Mouse (Mus musculus) neural tube, embryonic 15.5 days (tissue): ENCODE results near the gene Zscan26. TPM values are rescaled to one million over a fixed set of nuclear protein-coding genes. Genes with fewer than 3 reads are reported as not detected.
A peak's percentile ranks its signal among the peaks of the same experiment; 100 is the strongest.
"Not testable (repeated sequence)": the region's sequence is repeated elsewhere in the genome, so short reads cannot be mapped to it uniquely, and the experiment has no call there.

Experiments used
- ATAC-seq: fragments of 200-750 bp; cut with Nextera tagmentation; 2 replicates; pipeline ENCODE4 v1.8.0; 2017; ENCODE audit warnings: mild to moderate bottlenecking, moderate TSS enrichment, moderate library complexity; ENCODE audit not compliant: low FRiP score
- H3K27ac ChIP-seq: fragments of 300-500 bp; sonication (generic); replicated peaks from 2 replicates; pipeline ENCODE4 v1.5.1; 2015; ENCODE audit warnings: mild to moderate bottlenecking, inconsistent platforms
- H3K27me3 ChIP-seq: fragments of 300-500 bp; sonication (generic); replicated peaks from 2 replicates; pipeline ENCODE4 v1.6.1; 2015; ENCODE audit warnings: inconsistent platforms
- H3K36me3 ChIP-seq: fragments of 300-500 bp; sonication (generic); 2 replicates; pipeline ENCODE4 v1.6.1; 2015; ENCODE audit warnings: inconsistent platforms
- H3K4me1 ChIP-seq: fragments of 300-500 bp; sonication (generic); 2 replicates; pipeline ENCODE4 v1.6.1; 2015; ENCODE audit warnings: inconsistent platforms
- H3K4me2 ChIP-seq: fragments of 300-500 bp; sonication (generic); 2 replicates; pipeline ENCODE4 v1.6.1; 2015; ENCODE audit warnings: inconsistent platforms, mild to moderate bottlenecking, moderate library complexity
- H3K4me3 ChIP-seq: fragments of 300-500 bp; sonication (generic); replicated peaks from 2 replicates; pipeline ENCODE4 v1.5.1; 2015; ENCODE audit warnings: mild to moderate bottlenecking, inconsistent platforms
- H3K9ac ChIP-seq: fragments of 300-500 bp; sonication (generic); replicated peaks from 2 replicates; pipeline ENCODE4 v1.6.1; 2015; ENCODE audit warnings: mild to moderate bottlenecking, inconsistent platforms
- H3K9me3 ChIP-seq: fragments of 300-500 bp; sonication (generic); replicated peaks from 2 replicates; pipeline ENCODE4 v1.6.1; 2016; ENCODE audit warnings: inconsistent platforms
- WGBS: fragments of 180-500 bp; shearing (Covaris S2); methylation state at CpG from one replicate; pipeline ENCODE4 v1.1.7; 2015; ENCODE audit warnings: mixed read lengths; 5-methylcytosine and 5-hydroxymethylcytosine counted together
- polyA plus RNA-seq: library from polyadenylated mRNA; unstranded; fragments of >200 nt; fragmentation: Nextera tagmentation; extraction: Ambion mirVana; gene quantifications from 2 replicates; pipeline ENCODE4 v1.2.1, GENCODE M21; 2015

Zscan26 gene
- polyA plus RNA-seq = 25.7 TPM in 2 replicates

- Histone ChIP-seq H3K4me2 (peak within 1 kb of the TSS; percentile 68), H3K4me1 (peaks cover 22% of the 10 kb centered on the region), H3K27me3 (peaks cover 8% of the 10 kb centered on the region; the same call in 1 of the 2 replicates), H3K36me3 (peaks cover 4% of the 10 kb centered on the region; the same call in 1 of the 2 replicates), H3K27ac (peak within 1 kb of the TSS; percentile 81), H3K9ac (peak within 1 kb of the TSS; percentile 71), H3K9me3 (no peaks in the 10 kb centered on the region), H3K4me3 (peak within 1 kb of the TSS; percentile 83)
- WGBS = under 1% methylated on average over 23 of the region's 23 CpGs
- ATAC-seq = peak; percentile 95
Measured at GRCm38 (mm10) chr13:21453449-21453848, at the start of gene Zscan26. Gene Zscan26 (minus strand): TSS chr13:21453730.

DNA sequence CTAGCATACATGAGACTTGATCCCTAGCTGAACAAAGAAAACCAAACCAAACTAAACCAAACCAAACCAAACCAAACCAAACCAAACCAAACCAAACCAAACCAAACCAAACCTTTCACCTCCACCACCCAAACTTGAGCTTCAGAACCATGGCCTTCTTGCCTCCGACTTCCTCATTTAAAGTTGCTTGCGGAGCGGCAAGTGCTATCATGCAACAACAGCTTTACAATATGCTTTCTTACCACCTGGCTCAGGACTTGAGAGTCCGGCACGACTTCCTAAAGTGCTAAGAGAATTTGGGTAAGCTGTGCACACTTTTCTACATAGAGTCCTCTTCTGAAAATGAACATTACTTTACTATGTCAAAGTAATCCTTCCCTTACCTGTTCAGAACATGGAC, 48.8 kb upstream of the Zscan26 start:
- H3K36me3 ChIP-seq = no peaks in the 10 kb centered on the region
- H3K4me1 ChIP-seq = 0 out of 2 replicates have a peak, but pooled peaks cover 4% of the 10 kb centered on the region
- H3K9ac ChIP-seq = no peak overlapping the region
- H3K4me2 ChIP-seq = no peak overlapping the region
- 89% methylated on average over 5 of the region's 5 CpGs for WGBS
- no peak for ATAC-seq
- H3K4me3 ChIP-seq = no peak overlapping the region
- H3K9me3 ChIP-seq = no peaks in the 10 kb centered on the region
- H3K27me3 ChIP-seq = no peaks in the 10 kb centered on the region
- no peak overlapping the region for H3K27ac ChIP-seq

DNA sequence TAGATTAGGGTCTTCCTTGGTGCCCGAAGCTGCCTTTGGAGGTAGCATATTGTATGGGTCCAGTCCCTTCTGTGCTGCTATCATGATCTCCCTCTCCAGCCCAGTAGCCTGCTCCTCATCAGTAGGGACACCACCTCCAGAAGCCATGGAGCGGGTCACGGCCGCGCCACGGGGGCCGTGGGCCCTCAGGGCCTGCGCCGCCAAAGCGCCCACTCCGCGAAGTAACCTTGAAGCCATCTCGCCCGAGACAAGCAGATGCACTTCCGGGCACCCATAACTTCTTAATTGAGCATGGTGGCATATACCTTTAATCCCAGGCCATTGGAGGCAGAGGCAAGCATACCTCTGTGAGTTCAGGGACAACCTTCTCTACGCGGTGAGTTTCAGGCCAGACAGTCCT, 47.7 kb upstream of the Zscan26 start, which contains the start of gene Gm11273:
Gene Gm11273, minus strand, starts transcription at position 237 of the 400 bp plus-strand sequence.
- H3K27ac ChIP-seq, H3K9ac ChIP-seq, H3K27me3 ChIP-seq, H3K36me3 ChIP-seq, H3K4me2 ChIP-seq, ATAC-seq, H3K4me1 ChIP-seq, H3K4me3 ChIP-seq, H3K9me3 ChIP-seq: not testable (repeated sequence)
- WGBS = 94% methylated on average over 17 of the region's 17 CpGs

GRCm38 (mm10) chr13:21495080-21495479, 41.5 kb upstream of the Zscan26 start, which contains the start of gene AK157302:
Gene AK157302 (plus strand): TSS chr13:21495223.
- Histone ChIP-seq H3K9ac (no peak within 1 kb of the TSS), H3K36me3 (no peaks in the 10 kb centered on the region), H3K4me2 (no peak within 1 kb of the TSS), H3K27me3 (no peaks in the 10 kb centered on the region), H3K27ac (no peak within 1 kb of the TSS), H3K4me3 (no peak within 1 kb of the TSS), H3K4me1 (no peaks in the 10 kb centered on the region), H3K9me3 (no peaks in the 10 kb centered on the region)
- WGBS = 93% methylated on average over 21 of the region's 21 CpGs
- no peak for ATAC-seq

GRCm38 (mm10) chr13:21492847-21493246, 39.3 kb upstream of the Zscan26 start:
- no peaks in the 10 kb centered on the region for H3K27me3 ChIP-seq
- no peaks in the 10 kb centered on the region for H3K9me3 ChIP-seq
- no peak overlapping the region for H3K9ac ChIP-seq
- no peaks in the 10 kb centered on the region for H3K4me1 ChIP-seq
- ATAC-seq = no peak
- no peak overlapping the region for H3K4me2 ChIP-seq
- no peak overlapping the region for H3K4me3 ChIP-seq
- 95% methylated on average over 5 of the region's 5 CpGs for WGBS
- 0 out of 2 replicates have a peak, but pooled peaks cover 2% of the 10 kb centered on the region for H3K36me3 ChIP-seq
- no peak overlapping the region for H3K27ac ChIP-seq

GRCm38 (mm10) chr13:21486881-21487280, 33.4 kb upstream of the Zscan26 start:
- H3K27ac ChIP-seq = no peak overlapping the region
- 89% methylated on average over 1 of the region's 1 CpGs for WGBS
- no peaks in the 10 kb centered on the region for H3K27me3 ChIP-seq

GRCm38 (mm10) chr13:21478759-21479670, 25.5 kb upstream of the Zscan26 start, which contains the start of the genes Zkscan4 and Gm10065:
Gene Zkscan4 (plus strand): TSS chr13:21478907.
Gene Gm10065 (minus strand): TSS chr13:21479441.
- peaks cover 18% of the 10 kb centered on the region for H3K4me1 ChIP-seq
- 3% methylated on average over 30 of the region's 31 CpGs for WGBS
- peak within 1 kb of the TSS; percentile 82 for H3K27ac ChIP-seq
- not testable (repeated sequence) for H3K9me3 ChIP-seq, H3K36me3 ChIP-seq, H3K27me3 ChIP-seq
- H3K4me2 ChIP-seq = peak within 1 kb of the TSS; percentile 64
- peak; percentile 95 for ATAC-seq
- peak within 1 kb of the TSS; percentile 55 for H3K4me3 ChIP-seq
- H3K9ac ChIP-seq = peak within 1 kb of the TSS; percentile 67

More at GRCm38 (mm10) chr13:21486881-21487280, 33.4 kb upstream of the Zscan26 start:
- H3K36me3 ChIP-seq = peaks cover 33% of the 10 kb centered on the region
- H3K4me2 ChIP-seq = no peak overlapping the region
- no peak overlapping the region for H3K9ac ChIP-seq
- ATAC-seq = no peak
- no peaks in the 10 kb centered on the region for H3K4me1 ChIP-seq
- H3K4me3 ChIP-seq = no peak overlapping the region
- H3K9me3 ChIP-seq = 0 out of 2 replicates have a peak, but pooled peaks cover 4% of the 10 kb centered on the region

DNA sequence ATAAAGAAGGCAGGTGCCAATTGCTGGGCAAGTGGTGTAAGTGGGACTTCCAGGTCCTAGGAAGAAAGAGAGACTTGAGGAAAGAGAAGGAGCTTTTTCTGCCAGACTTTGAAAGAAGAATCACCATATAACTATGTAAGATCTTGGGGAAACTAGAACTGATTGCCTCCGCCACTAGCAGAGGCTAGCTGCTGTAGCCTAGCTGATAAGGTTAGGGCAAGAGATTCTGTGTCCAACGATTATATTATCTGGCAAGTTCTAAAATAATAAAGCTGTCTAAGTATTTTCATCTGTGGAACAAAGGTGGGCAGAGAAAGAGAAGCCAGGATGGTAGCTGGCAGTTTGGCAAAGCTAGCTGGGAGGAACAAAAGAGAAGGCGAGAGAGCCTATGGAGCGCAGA, 18.9 kb upstream of the Zscan26 start:
- Histone ChIP-seq H3K4me2 (no peak overlapping the region), H3K4me3 (no peak overlapping the region), H3K27me3 (no peaks in the 10 kb centered on the region), H3K9me3 (no peaks in the 10 kb centered on the region), H3K36me3 (no peaks in the 10 kb centered on the region), H3K9ac (no peak overlapping the region), H3K4me1 (0 out of 2 replicates have a peak, but pooled peaks cover 8% of the 10 kb centered on the region), H3K27ac (no peak overlapping the region)
- ATAC-seq = no peak
- WGBS = 27% methylated on average over 4 of the region's 4 CpGs

DNA sequence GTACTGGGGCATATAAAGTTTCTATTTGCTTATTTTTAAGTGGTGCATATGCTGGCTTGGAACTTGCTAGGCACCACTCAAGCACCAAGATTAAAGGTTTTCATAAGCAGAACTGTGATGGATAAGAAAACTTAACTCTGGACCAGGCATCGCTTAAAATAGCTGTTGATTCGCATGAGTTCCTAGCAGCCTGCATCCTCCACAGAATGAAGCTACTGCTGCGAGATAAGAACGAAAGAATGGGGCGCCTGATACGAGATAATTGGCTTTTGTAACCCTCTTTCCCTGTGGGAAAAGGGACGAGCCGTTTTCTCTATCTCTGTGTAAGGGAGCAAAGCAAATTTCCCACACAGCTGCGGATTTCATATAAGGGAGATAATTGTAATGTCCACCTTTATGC, 15.6 kb upstream of the Zscan26 start:
- H3K9me3 ChIP-seq = no peaks in the 10 kb centered on the region
- H3K4me1 ChIP-seq = 0 out of 2 replicates have a peak, but pooled peaks cover 8% of the 10 kb centered on the region
- H3K9ac ChIP-seq = peak overlapping the region; percentile 5; the same call in 1 of the 2 replicates
- no peak overlapping the region for H3K27ac ChIP-seq
- peak overlapping the region; percentile 66; the same call in 1 of the 2 replicates for H3K4me3 ChIP-seq
- H3K4me2 ChIP-seq = peak overlapping the region; percentile 92
- no peaks in the 10 kb centered on the region for H3K36me3 ChIP-seq
- ATAC-seq = no peak
- 36% methylated on average over 9 of the region's 9 CpGs for WGBS
- H3K27me3 ChIP-seq = no peaks in the 10 kb centered on the region

DNA sequence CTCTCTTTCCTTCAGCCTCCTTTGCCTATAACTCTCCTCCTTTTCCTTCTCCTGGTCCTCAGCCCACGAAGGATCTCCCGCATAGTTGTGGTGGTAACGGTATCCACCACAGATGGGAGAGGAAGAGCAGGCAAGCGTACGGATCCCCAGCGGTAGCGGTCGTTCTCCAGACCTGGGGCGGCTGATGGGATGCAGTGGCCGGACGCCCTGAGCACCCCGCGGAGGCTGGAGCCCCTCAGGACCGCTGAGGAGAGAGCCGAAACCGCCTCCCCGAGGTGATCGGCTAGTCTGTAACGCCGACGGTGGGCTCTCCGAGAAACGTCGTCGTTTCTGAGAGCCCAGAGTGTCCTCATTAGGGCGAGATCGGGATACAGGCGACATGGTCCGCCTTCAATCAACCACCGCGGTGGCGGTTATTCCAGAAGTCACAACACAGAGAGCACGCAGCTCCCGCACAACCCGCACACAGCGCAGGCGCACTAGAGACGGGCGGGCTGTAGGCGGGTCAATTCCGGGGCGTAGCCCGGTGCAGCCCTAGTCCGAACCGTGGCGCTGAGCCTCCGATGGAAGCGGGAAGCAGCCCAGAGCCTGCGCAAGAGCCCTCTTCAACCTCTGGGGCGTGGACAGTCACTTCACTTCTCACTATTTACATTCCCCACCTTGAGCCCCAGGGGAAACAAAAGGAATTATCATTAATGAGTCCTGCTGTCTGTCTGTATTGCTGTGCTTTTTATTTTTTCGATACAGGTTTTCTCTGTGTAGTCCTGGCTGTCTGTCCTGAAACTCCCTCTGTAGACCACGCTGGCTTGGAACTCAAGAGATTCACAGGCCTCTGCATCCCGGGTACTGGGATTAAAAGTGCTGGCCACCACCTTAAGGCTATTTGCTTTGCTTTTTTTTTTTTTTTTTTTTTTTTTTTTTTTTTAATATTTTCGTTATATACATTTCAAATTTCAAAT, 14.8 kb upstream of the Zscan26 start, which contains the start of gene Nkapl:
Gene Nkapl, minus strand, starts transcription at position 449 of the 959 bp plus-strand sequence.
- ATAC-seq = peak; percentile 100
- H3K4me3 ChIP-seq = peak within 1 kb of the TSS; percentile 66

DNA sequence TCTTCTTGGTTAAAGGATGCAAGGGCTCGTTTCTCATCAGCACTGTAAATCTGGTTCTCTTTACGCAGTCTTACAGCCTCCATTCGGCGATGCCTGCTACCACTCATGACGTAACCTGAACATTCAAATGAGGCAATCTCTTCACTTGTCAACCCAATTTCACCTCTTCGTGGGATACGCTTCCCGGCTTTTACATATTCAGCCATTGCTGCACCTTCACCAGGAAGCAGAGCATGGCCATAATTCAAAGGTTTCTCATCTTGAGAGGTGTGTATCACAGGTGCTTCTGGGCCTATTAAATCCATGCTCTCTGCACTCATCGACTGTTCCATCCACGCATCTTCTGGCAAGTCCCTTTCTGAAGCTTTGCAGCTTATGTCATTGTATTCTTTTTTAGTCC, 13.8 kb upstream of the Zscan26 start:
- Histone ChIP-seq H3K4me1 (0 out of 2 replicates have a peak, but pooled peaks cover 8% of the 10 kb centered on the region), H3K9ac (no peak overlapping the region), H3K4me2 (peak overlapping the region; percentile 92), H3K36me3 (no peaks in the 10 kb centered on the region), H3K27ac (no peak overlapping the region), H3K9me3 (no peaks in the 10 kb centered on the region), H3K4me3 (no peak overlapping the region), H3K27me3 (no peaks in the 10 kb centered on the region; the same call in 1 of the 2 replicates)
- WGBS = 80% methylated on average over 10 of the region's 10 CpGs
- ATAC-seq = no peak

More for the DNA sequence above, 14.8 kb upstream of the Zscan26 start, which contains the start of gene Nkapl:
- peak within 1 kb of the TSS; percentile 92 for H3K4me2 ChIP-seq
- H3K27ac ChIP-seq = peak within 1 kb of the TSS; percentile 83
- H3K4me1 ChIP-seq = 0 out of 2 replicates have a peak, but pooled peaks cover 8% of the 10 kb centered on the region
- no peaks in the 10 kb centered on the region for H3K36me3 ChIP-seq
- H3K9me3 ChIP-seq = no peaks in the 10 kb centered on the region
- WGBS = under 1% methylated on average over 54 of the region's 54 CpGs
- no peaks in the 10 kb centered on the region; the same call in 1 of the 2 replicates for H3K27me3 ChIP-seq
- H3K9ac ChIP-seq = peak within 1 kb of the TSS; percentile 69
